Mouse (Mus musculus): ENCODE results near the gene Prr18. TPM values are rescaled to one million over a fixed set of nuclear protein-coding genes. Genes with fewer than 3 reads are reported as not detected.
"Not testable (repeated sequence)": the region's sequence is repeated elsewhere in the genome, so short reads cannot be mapped to it uniquely, and the experiment has no call there.

The Prr18 gene
- polyA plus RNA-seq, 1 experiment from 2014 or later, result 0.31 TPM

- WGBS, result 91% methylated on average over 9 of the region's 11 CpGs
- not testable (repeated sequence) for DNase-seq (ENCODE audit: low spot score); H3K4me2 ChIP-seq (ENCODE audit: low read depth, low read length); H3K4me1 ChIP-seq (ENCODE audit: control insufficient read depth, insufficient read depth, low read length); H3K36me3 ChIP-seq (replicated peaks; ENCODE audit: control insufficient read depth, insufficient read depth, low read depth, low read length); H3K27ac ChIP-seq (replicated peaks; ENCODE audit: low read depth, low read length); H3K4me3 ChIP-seq (ENCODE audit: low read depth, low read length); H3K9ac ChIP-seq (replicated peaks; ENCODE audit: low read length); H3K9me3 ChIP-seq (replicated peaks; ENCODE audit: control insufficient read depth, low read length); H3K27me3 ChIP-seq (ENCODE audit: control insufficient read depth, insufficient read depth, low read length)
- 0 out of 2 replicates have a peak, but pooled peaks have one; percentile 34 for ATAC-seq (replicated peaks; ENCODE audit: insufficient number of reproducible peaks, low FRiP score, low TSS enrichment, low read depth)
Observed at GRCm38 (mm10) chr17:8326877-8327276, 10.4 kb upstream of the Prr18 start.

GRCm38 (mm10) chr17:8328511-8329174 lies 8.6 kb upstream of the Prr18 start:
- Histone ChIP-seq H3K36me3 (replicated peaks; ENCODE audit: control insufficient read depth, insufficient read depth, low read depth, low read length) (peaks cover 2% of the 10 kb centered on the region; the same call in 1 of the 2 replicates), H3K4me3 (ENCODE audit: low read depth, low read length) (no peak overlapping the region), H3K4me2 (ENCODE audit: low read depth, low read length) (no peak overlapping the region), H3K4me1 (ENCODE audit: control insufficient read depth, insufficient read depth, low read length) (no peaks in the 10 kb centered on the region), H3K9me3 (replicated peaks; ENCODE audit: control insufficient read depth, low read length) (no peaks in the 10 kb centered on the region), H3K9ac (replicated peaks; ENCODE audit: low read length) (no peak overlapping the region), H3K27ac (replicated peaks; ENCODE audit: low read depth, low read length) (no peak overlapping the region), H3K27me3 (ENCODE audit: control insufficient read depth, insufficient read depth, low read length) (no peaks in the 10 kb centered on the region)
- WGBS, result 68% methylated on average over 7 of the region's 7 CpGs
- ATAC-seq (replicated peaks; ENCODE audit: insufficient number of reproducible peaks, low FRiP score, low TSS enrichment, low read depth) (no peak), DNase-seq (ENCODE audit: low spot score) (no peak)

GRCm38 (mm10) chr17:8330602-8331001 lies 6.7 kb upstream of the Prr18 start:
- 75% methylated on average over 5 of the region's 5 CpGs for WGBS

GRCm38 (mm10) chr17:8339666-8340374 lies 2.6 kb downstream of the Prr18 start:
- no peak overlapping the region; the same call in 1 of the 2 replicates for H3K9ac ChIP-seq (replicated peaks; ENCODE audit: low read length)
- H3K27me3 ChIP-seq (ENCODE audit: control insufficient read depth, insufficient read depth, low read length), result peaks cover 36% of the 10 kb centered on the region
- WGBS, result 27% methylated on average over 8 of the region's 8 CpGs
- H3K4me3 ChIP-seq (ENCODE audit: low read depth, low read length), result no peak overlapping the region
- no peak for ATAC-seq (replicated peaks; ENCODE audit: insufficient number of reproducible peaks, low FRiP score, low TSS enrichment, low read depth)
- DNase-seq (ENCODE audit: low spot score), result no peak
- H3K4me2 ChIP-seq (ENCODE audit: low read depth, low read length), result peak overlapping the region; percentile 100
- peaks cover 3% of the 10 kb centered on the region for H3K4me1 ChIP-seq (ENCODE audit: control insufficient read depth, insufficient read depth, low read length)
- H3K9me3 ChIP-seq (replicated peaks; ENCODE audit: control insufficient read depth, low read length), result no peaks in the 10 kb centered on the region
- H3K36me3 ChIP-seq (replicated peaks; ENCODE audit: control insufficient read depth, insufficient read depth, low read depth, low read length), result no peaks in the 10 kb centered on the region
- H3K27ac ChIP-seq (replicated peaks; ENCODE audit: low read depth, low read length), result no peak overlapping the region

More at GRCm38 (mm10) chr17:8330602-8331001, 6.7 kb upstream of the Prr18 start:
- no peaks in the 10 kb centered on the region for H3K27me3 ChIP-seq (ENCODE audit: control insufficient read depth, insufficient read depth, low read length)
- no peak for DNase-seq (ENCODE audit: low spot score)
- peaks cover 2% of the 10 kb centered on the region; the same call in 1 of the 2 replicates for H3K36me3 ChIP-seq (replicated peaks; ENCODE audit: control insufficient read depth, insufficient read depth, low read depth, low read length)
- no peak overlapping the region for H3K9ac ChIP-seq (replicated peaks; ENCODE audit: low read length)
- H3K9me3 ChIP-seq (replicated peaks; ENCODE audit: control insufficient read depth, low read length), result no peaks in the 10 kb centered on the region
- no peaks in the 10 kb centered on the region for H3K4me1 ChIP-seq (ENCODE audit: control insufficient read depth, insufficient read depth, low read length)
- no peak overlapping the region for H3K4me3 ChIP-seq (ENCODE audit: low read depth, low read length)
- no peak for ATAC-seq (replicated peaks; ENCODE audit: insufficient number of reproducible peaks, low FRiP score, low TSS enrichment, low read depth)
- H3K27ac ChIP-seq (replicated peaks; ENCODE audit: low read depth, low read length), result no peak overlapping the region
- H3K4me2 ChIP-seq (ENCODE audit: low read depth, low read length), result no peak overlapping the region

- DNase-seq (ENCODE audit: low spot score) (peak; percentile 23), ATAC-seq (replicated peaks; ENCODE audit: insufficient number of reproducible peaks, low FRiP score, low TSS enrichment, low read depth) (peak; percentile 80)
- Histone ChIP-seq H3K9ac (replicated peaks; ENCODE audit: low read length) (peak overlapping the region; percentile 65), H3K36me3 (replicated peaks; ENCODE audit: control insufficient read depth, insufficient read depth, low read depth, low read length) (no peaks in the 10 kb centered on the region), H3K4me3 (ENCODE audit: low read depth, low read length) (peak overlapping the region; percentile 56), H3K27ac (replicated peaks; ENCODE audit: low read depth, low read length) (no peak overlapping the region), H3K4me2 (ENCODE audit: low read depth, low read length) (peak overlapping the region; percentile 100), H3K27me3 (ENCODE audit: control insufficient read depth, insufficient read depth, low read length) (peaks cover 36% of the 10 kb centered on the region), H3K4me1 (ENCODE audit: control insufficient read depth, insufficient read depth, low read length) (peaks cover 3% of the 10 kb centered on the region), H3K9me3 (replicated peaks; ENCODE audit: control insufficient read depth, low read length) (no peaks in the 10 kb centered on the region)
- under 1% methylated on average over 71 of the region's 92 CpGs for WGBS
Observed at GRCm38 (mm10) chr17:8340407-8341359, 3.4 kb downstream of the Prr18 start.

GRCm38 (mm10) chr17:8341360-8341963 lies 4.2 kb downstream of the Prr18 start:
- H3K4me2 ChIP-seq (ENCODE audit: low read depth, low read length), result peak overlapping the region; percentile 100
- H3K36me3 ChIP-seq (replicated peaks; ENCODE audit: control insufficient read depth, insufficient read depth, low read depth, low read length), result no peaks in the 10 kb centered on the region
- no peak for DNase-seq (ENCODE audit: low spot score)
- no peaks in the 10 kb centered on the region for H3K9me3 ChIP-seq (replicated peaks; ENCODE audit: control insufficient read depth, low read length)
- H3K4me1 ChIP-seq (ENCODE audit: control insufficient read depth, insufficient read depth, low read length), result peaks cover 3% of the 10 kb centered on the region
- H3K27ac ChIP-seq (replicated peaks; ENCODE audit: low read depth, low read length), result no peak overlapping the region
- peak overlapping the region; percentile 56 for H3K4me3 ChIP-seq (ENCODE audit: low read depth, low read length)
- peaks cover 36% of the 10 kb centered on the region for H3K27me3 ChIP-seq (ENCODE audit: control insufficient read depth, insufficient read depth, low read length)
- H3K9ac ChIP-seq (replicated peaks; ENCODE audit: low read length), result peak overlapping the region; percentile 65
- ATAC-seq (replicated peaks; ENCODE audit: insufficient number of reproducible peaks, low FRiP score, low TSS enrichment, low read depth), result peak; percentile 41; the same call in 1 of the 2 replicates
- 11% methylated on average over 42 of the region's 46 CpGs for WGBS

GRCm38 (mm10) chr17:8342706-8343105 lies 5.4 kb downstream of the Prr18 start:
- Histone ChIP-seq H3K9ac (replicated peaks; ENCODE audit: low read length) (no peak overlapping the region), H3K27ac (replicated peaks; ENCODE audit: low read depth, low read length) (no peak overlapping the region), H3K4me1 (ENCODE audit: control insufficient read depth, insufficient read depth, low read length) (peaks cover 3% of the 10 kb centered on the region), H3K27me3 (ENCODE audit: control insufficient read depth, insufficient read depth, low read length) (peaks cover 36% of the 10 kb centered on the region), H3K36me3 (replicated peaks; ENCODE audit: control insufficient read depth, insufficient read depth, low read depth, low read length) (no peaks in the 10 kb centered on the region), H3K9me3 (replicated peaks; ENCODE audit: control insufficient read depth, low read length) (no peaks in the 10 kb centered on the region), H3K4me2 (ENCODE audit: low read depth, low read length) (no peak overlapping the region), H3K4me3 (ENCODE audit: low read depth, low read length) (no peak overlapping the region)
- WGBS, result 57% methylated on average over 5 of the region's 5 CpGs
- no peak for ATAC-seq (replicated peaks; ENCODE audit: insufficient number of reproducible peaks, low FRiP score, low TSS enrichment, low read depth)
- DNase-seq (ENCODE audit: low spot score), result no peak

All from embryonic facial prominence, embryonic 11.5 days (tissue).